Mouse (Mus musculus): Measurements from ENCODE around the gene Spink4.

The Spink4 gene

DNA sequence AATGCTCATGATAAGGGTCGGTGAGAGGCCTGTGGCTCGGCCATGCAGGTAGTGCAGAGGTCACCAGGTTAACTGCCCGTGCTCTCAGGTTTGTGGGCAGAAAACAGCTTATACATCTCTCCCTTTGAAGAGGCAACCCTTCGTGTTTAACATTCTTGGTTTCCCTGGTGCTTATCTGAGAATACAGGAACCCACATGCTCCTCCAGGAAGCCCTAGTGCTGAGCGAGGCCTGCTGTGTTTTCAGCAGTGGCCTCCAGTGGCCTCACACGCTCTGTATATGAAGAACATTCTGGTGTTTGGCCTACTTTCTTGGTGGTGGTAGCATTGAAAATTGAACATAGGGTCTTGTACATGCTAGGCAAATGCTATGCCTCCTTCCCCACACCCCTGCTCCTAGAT, 36.1 kb downstream of the Spink4 start:
- intact Hi-C loops (cut with DNase I): loop anchor here (5.0 kb wide), 1 partner anchor 36 kb away; no protein-coding TSS in a partner anchor

DNA sequence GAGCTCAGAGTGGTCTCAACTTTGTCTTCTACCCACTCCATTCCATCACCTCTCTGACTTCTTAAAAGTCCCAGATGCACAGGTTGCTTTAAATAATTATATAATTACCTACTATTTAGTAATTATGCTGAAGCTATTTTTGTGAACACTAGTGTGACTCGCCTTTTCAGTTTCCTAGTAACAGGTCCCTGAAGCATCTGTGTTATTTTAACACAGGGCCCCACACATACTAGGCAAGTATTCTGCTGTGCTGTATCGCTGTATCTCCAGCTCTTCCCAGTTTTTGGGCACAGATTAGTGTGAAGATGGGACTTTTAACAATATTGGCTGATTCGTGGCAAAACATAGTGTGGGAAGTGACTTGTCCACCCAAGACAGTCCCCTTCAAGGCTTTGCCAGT, 43.7 kb downstream of the Spink4 start:
- intact Hi-C loops (cut with DNase I): no loop called here

DNA sequence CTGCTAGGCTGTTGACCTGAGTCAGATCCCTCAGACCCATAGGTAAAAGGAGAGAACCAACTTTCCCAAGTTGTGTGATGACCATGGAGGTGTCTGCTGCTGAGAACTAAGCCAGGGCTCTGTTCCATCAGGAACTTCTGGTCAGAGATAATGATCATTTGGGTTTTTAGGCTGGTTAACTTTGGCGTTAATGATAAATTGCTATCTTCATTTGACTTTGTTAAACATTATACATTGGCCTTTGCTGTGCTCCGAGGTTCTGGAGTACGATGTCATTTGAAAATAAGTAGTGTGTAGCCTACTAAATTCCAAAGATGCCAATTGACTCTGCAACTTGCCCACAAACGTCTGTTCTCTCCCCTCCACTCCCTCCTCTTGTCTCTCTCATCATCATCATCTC, 49.3 kb downstream of the Spink4 start:
- intact Hi-C loops (cut with DNase I): no loop called here

DNA sequence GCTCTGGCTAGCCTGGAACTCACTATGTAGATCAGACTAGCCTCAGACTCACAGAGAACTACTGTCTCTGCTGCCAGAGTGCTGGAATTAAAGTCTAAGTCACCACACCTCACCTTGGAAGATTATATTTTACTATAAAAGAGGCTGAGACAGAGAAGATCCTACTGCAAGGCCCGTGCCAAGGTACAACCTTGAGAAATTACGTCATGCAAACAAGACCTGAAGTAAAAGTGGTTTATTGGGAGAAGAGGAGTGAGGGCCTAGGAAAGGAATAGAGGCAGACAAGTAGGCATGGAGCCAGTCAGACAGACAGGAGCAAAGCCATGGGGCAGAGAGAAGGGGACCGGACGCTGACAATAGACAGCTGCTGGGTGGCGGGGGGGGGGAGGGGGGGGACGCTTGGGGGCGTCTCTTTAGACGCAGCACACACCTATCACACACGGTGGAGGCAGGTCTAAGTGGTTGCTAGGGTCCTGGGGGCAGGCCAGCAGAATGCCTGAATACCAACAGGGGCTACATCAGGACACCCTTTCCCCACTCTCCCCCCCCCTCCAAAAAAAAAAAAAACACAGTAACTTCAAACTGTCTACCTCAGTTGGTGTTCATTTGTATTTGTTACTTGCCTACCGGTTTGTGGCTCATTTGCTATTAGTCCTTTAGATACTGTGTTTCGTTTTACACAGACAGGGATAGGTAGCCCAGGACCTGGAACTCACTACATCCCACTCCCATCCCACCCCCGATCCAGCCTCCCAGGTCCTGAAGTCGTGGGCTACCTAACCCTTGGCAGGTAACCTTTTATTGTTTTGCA, 50.1 kb downstream of the Spink4 start:
- intact Hi-C loops (cut with DNase I): no loop called here

DNA sequence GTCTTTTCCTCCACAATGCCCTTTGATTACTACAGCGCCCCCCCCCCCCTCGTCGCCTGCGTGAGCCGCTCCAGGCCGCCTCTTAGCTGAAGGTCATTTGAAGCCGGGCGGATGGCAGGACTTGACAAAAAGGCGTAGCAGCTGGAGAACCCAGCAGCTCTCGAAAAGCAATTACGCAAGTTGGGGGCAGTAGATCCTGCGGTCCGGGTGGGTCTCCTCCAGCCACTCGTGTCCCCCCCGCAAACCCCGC, 50.7 kb downstream of the Spink4 start:
- intact Hi-C loops (cut with DNase I): no loop called here

DNA sequence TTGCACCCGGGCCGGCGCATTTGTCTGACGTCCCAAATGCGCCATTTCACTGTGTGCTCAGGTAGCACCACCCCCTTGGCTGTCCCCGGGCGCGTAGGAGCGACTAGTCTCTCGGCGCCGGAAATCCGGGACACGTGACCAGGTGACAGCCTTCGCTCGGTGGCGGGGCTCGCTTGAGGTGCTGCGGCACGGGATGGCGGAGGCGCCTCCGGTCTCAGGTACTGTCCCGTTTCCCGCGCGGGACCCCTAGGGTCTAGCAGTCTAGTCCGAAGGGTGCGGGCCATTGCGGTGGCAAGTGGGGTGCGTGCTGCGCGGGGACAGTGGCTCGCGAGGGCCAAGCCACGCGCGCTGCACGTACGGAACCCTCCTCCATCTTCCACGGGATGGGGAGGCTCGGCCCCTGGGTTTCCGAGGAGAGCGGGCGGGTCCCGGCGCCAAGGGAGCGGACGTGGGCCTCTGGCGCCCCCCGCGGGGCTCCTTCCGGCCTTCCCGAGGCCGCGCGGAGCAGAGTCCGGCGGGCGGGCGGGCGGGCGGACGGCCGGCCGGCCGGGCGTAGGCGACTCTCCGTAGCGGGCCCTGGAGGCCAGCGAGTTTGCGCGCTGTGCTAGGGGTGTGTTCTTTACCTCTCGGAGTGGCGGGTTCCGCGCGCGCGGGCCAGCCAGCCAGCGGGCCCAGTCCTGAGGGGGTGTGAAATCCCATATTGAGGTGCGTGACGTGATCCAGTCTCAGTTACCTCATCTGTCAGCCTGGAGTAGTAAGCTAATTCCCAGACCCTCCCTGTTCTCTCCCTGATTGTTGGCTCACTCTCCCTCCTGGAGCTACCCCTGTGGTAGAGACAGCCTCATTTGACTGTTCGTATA, 51.2 kb downstream of the Spink4 start, which contains the start of gene Nfx1:
TSS of gene Nfx1 (plus strand) at position 65 of the 860 bp plus-strand sequence.
- intact Hi-C loops (cut with DNase I): no loop called here

DNA sequence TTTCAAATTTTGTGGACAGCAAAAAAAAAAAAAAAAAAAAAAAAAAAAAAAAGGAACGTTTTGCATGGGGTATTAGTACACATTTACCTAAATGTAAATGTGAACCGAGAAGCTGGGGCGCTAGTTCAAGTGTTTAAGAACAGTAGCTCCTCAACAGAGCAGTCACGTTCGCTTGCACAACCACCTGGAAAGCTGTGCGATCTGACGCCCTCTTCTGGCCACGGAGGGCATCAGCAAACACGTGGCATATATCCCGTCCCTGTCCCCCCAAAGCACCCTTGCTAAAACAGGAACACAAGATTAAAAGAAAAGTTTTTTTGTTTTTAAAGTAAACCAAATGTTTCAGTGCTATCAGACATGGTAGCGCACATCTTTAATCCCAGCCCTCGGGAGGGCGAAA, 51.9 kb downstream of the Spink4 start:
- intact Hi-C loops (cut with DNase I): no loop called here

DNA sequence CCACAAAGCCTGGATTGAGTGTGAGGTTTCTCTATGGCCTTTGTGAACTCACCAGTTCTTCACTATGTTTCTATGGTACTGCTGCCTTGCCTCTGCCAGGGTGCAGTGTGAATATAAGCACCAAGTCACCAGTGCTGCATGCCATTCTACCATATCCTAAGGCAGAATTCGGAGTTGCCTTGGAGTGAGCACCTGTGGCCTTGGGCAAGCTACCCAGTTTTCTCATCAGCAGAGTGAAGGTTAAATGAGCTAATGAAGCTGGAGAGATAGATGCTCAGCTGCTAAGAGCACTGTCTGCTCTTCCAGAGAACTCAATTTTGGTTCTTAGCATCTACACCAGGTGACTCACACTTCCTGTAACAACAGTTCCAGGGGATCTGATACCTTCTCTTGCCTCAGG, 54.2 kb downstream of the Spink4 start:
- intact Hi-C loops (cut with DNase I): no loop called here

DNA sequence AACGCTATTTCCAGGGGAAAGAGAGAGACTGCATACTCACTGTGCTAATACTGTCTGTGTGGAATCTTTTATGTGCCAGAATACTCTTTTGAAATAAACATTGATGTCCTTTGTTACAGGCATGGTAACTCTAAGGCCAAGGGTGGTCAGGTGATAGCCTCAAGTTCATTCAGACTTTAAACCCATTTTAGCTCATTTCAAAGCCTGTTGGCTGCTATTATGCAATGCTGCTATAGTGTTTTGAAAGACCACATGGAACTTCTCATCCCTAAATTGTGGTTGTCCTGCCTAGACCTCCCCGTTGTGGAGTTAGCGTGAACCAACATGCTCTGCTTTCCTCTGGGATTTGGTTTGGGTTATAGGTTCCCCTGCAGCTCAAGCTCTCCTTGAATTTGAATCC, 55.8 kb downstream of the Spink4 start:
- intact Hi-C loops (cut with DNase I): no loop called here

DNA sequence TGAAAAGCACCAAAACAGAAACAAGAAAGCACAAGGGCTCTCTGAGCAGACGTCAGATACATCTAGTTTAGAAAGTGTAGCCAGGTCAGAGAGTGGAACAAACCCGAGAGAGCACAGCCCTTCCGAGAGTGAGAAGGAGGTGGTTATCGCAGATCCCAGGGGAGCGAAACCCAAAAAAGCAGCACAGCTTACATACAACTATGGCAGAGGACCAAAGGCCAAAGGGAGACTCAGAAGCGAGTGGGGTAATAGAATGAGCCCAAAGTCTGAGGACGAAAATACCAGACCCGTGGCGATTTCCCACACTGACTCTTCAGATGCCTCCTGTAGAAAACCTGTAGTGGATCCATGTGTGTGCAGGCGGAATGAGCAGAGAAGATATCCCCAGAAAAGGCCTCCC, 56.8 kb downstream of the Spink4 start:
- intact Hi-C loops (cut with DNase I): no loop called here

DNA sequence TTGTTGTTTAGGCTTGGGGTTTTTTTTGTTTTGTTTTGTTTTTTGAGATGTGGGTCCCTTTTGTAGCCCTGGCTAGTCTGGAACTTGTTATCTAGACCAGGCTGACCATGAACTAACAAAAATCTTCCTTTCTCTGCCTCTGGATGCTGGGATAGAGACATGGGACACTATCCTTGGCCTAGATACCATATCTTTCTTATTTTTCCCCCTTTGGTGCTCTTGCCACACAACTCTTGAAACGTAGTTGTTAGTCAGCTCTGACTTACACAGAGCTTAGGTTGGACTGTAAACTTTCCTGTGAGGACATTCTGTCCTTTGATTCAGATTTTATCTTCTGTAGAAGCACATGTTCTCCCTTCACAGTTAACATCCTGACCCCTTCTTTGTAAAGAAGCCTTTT, 59.6 kb downstream of the Spink4 start:
- intact Hi-C loops (cut with DNase I): no loop called here
